Mouse (Mus musculus) midbrain, embryonic 12.5 days (tissue): ENCODE measurements around the gene Pex11b. TPM values are rescaled to one million over a fixed set of nuclear protein-coding genes. Genes with fewer than 3 reads are reported as not detected.
A peak's percentile ranks its signal among the peaks of the same experiment; 100 is the strongest.

Source experiments
- ATAC-seq: fragments of 200-750 bp; cut with Nextera tagmentation; 2 replicates; pipeline ENCODE4 v1.8.0; 2017; ENCODE audit warnings: low read depth, moderate TSS enrichment, moderate library complexity; ENCODE audit not compliant: low FRiP score
- H3K27ac ChIP-seq: fragments of 300-500 bp; sonication (generic); replicated peaks from 2 replicates; pipeline ENCODE4 v1.5.1; 2016; ENCODE audit warnings: mild to moderate bottlenecking
- H3K27me3 ChIP-seq: fragments of 300-500 bp; sonication (generic); 2 replicates; pipeline ENCODE4 v1.6.1; 2016; ENCODE audit warnings: mild to moderate bottlenecking
- H3K36me3 ChIP-seq: fragments of 300-500 bp; sonication (generic); 2 replicates; pipeline ENCODE4 v1.6.1; 2016
- H3K4me1 ChIP-seq: fragments of 300-500 bp; sonication (generic); 2 replicates; pipeline ENCODE4 v1.6.1; 2016
- H3K4me2 ChIP-seq: fragments of 300-500 bp; sonication (generic); replicated peaks from 2 replicates; pipeline ENCODE4 v1.6.1; 2016; ENCODE audit warnings: mild to moderate bottlenecking, moderate library complexity
- H3K4me3 ChIP-seq: fragments of 300-500 bp; sonication (generic); 2 replicates; pipeline ENCODE4 v1.5.1; 2016; ENCODE audit warnings: mild to moderate bottlenecking
- H3K9ac ChIP-seq: fragments of 300-500 bp; sonication (generic); replicated peaks from 2 replicates; pipeline ENCODE4 v1.6.1; 2016; ENCODE audit warnings: mild to moderate bottlenecking, moderate library complexity
- H3K9me3 ChIP-seq: fragments of 300-500 bp; sonication (generic); 2 replicates; pipeline ENCODE4 v1.6.1; 2016; ENCODE audit warnings: mild to moderate bottlenecking
- WGBS: fragments of 180-500 bp; shearing (Covaris S2); methylation state at CpG from one replicate; pipeline ENCODE4 v1.1.7; 2016; 5-methylcytosine and 5-hydroxymethylcytosine counted together
- polyA plus RNA-seq: library from polyadenylated mRNA; unstranded; fragments of >200 nt; fragmentation: Nextera tagmentation; extraction: Ambion mirVana; gene quantifications from 2 replicates; pipeline ENCODE4 v1.2.1, GENCODE M21; 2016

Pex11b gene
- polyA plus RNA-seq, result 45.2 and 46.5 TPM in 2 replicates

- Histone ChIP-seq H3K9ac (peak within 1 kb of the TSS; percentile 94), H3K27ac (peak within 1 kb of the TSS; percentile 87), H3K4me1 (peaks cover 28% of the 10 kb centered on the region), H3K4me3 (peak within 1 kb of the TSS; percentile 92), H3K9me3 (no peaks in the 10 kb centered on the region), H3K27me3 (no peaks in the 10 kb centered on the region), H3K36me3 (peaks cover 42% of the 10 kb centered on the region), H3K4me2 (peak within 1 kb of the TSS; percentile 89)
- 2% methylated on average over 60 of the region's 60 CpGs for WGBS
- ATAC-seq, result peak; percentile 85
Observed at GRCm38 (mm10) chr3:96634928-96635879, at the start of gene Pex11b, which contains the start of gene Gm42957. Pex11b (plus strand) TSS chr3:96635376. Gm42957 (plus strand) TSS chr3:96635474.

- no peak overlapping the region for H3K9ac ChIP-seq
- H3K27me3 ChIP-seq, result peaks cover 13% of the 10 kb centered on the region
- H3K9me3 ChIP-seq, result no peaks in the 10 kb centered on the region
- H3K27ac ChIP-seq, result no peak overlapping the region
- peaks cover 16% of the 10 kb centered on the region for H3K4me1 ChIP-seq
- ATAC-seq, result no peak
- H3K4me3 ChIP-seq, result no peak overlapping the region
- H3K36me3 ChIP-seq, result no peaks in the 10 kb centered on the region
- 83% methylated on average over 4 of the region's 4 CpGs for WGBS
- no peak overlapping the region for H3K4me2 ChIP-seq
Observed at GRCm38 (mm10) chr3:96590657-96591056, 44.5 kb upstream of the Pex11b start.

- Histone ChIP-seq H3K27ac (peak overlapping the region; percentile 82), H3K4me1 (peaks cover 43% of the 10 kb centered on the region), H3K4me2 (peak overlapping the region; percentile 84), H3K9me3 (no peaks in the 10 kb centered on the region), H3K36me3 (no peaks in the 10 kb centered on the region), H3K9ac (peak overlapping the region; percentile 75), H3K4me3 (peak overlapping the region; percentile 68), H3K27me3 (peaks cover 28% of the 10 kb centered on the region)
- ATAC-seq, result no peak
- WGBS, result under 1% methylated on average over 10 of the region's 10 CpGs
Observed at GRCm38 (mm10) chr3:96593374-96593773, 41.8 kb upstream of the Pex11b start.

- ATAC-seq, result peak; percentile 84
- peak within 1 kb of the TSS; percentile 75 for H3K9ac ChIP-seq
- H3K9me3 ChIP-seq, result no peaks in the 10 kb centered on the region
- no peaks in the 10 kb centered on the region for H3K36me3 ChIP-seq
- H3K4me1 ChIP-seq, result peaks cover 48% of the 10 kb centered on the region
- peak within 1 kb of the TSS; percentile 84 for H3K4me2 ChIP-seq
- H3K27me3 ChIP-seq, result peaks cover 29% of the 10 kb centered on the region
- H3K4me3 ChIP-seq, result peak within 1 kb of the TSS; percentile 68
- H3K27ac ChIP-seq, result peak within 1 kb of the TSS; percentile 82
- under 1% methylated on average over 36 of the region's 38 CpGs for WGBS
Observed at GRCm38 (mm10) chr3:96593790-96594560, 41.2 kb upstream of the Pex11b start, which contains the start of gene Polr3gl. Polr3gl (minus strand) TSS chr3:96594181.

DNA sequence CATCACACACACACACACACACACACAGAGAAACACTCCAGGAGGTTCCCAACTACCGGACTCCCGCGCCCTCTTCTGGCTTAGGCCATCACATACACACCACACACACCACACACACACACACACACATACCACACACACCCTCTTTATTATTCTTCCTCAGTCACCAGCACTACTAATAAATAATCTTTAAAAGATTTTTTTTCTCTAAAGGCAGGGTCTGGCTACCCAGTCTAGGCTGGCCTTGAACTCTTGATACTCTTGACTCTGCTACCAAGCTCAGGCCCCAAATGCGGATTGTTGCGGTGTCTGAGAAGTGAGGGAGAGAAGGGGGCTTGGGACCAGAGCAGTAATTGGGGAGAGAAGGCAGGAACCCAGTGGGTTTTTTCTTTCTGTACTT is 40.3 kb upstream of the Pex11b start:
- Histone ChIP-seq H3K9me3 (no peaks in the 10 kb centered on the region), H3K36me3 (no peaks in the 10 kb centered on the region), H3K4me1 (peaks cover 48% of the 10 kb centered on the region), H3K27ac (no peak overlapping the region), H3K9ac (no peak overlapping the region), H3K4me3 (no peak overlapping the region), H3K27me3 (peaks cover 37% of the 10 kb centered on the region), H3K4me2 (no peak overlapping the region)
- WGBS, result 83% methylated on average over 5 of the region's 5 CpGs
- ATAC-seq, result no peak

DNA sequence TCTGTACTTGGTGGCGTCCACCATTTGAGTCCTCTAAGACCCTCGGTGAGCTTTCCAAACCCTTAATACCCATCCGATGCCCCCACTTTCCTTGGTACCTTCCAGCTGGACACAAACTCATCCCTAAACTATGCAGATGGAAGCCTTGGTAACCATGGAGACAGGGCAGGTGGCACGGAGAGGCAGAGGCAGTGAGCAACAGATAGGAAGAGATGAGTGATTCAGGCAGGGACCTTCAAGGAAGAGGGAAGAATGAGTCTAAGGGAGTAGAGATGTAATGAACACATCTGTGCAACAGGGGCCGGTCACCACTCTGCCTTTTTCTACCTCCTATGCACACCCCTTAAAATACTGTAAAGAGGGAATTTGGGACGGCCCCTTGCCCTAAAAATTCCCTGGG is 39.5 kb upstream of the Pex11b start:
- Histone ChIP-seq H3K4me2 (peak overlapping the region; percentile 77), H3K4me1 (peaks cover 55% of the 10 kb centered on the region), H3K9ac (no peak overlapping the region), H3K9me3 (no peaks in the 10 kb centered on the region), H3K36me3 (no peaks in the 10 kb centered on the region), H3K4me3 (no peak overlapping the region), H3K27ac (no peak overlapping the region), H3K27me3 (peaks cover 37% of the 10 kb centered on the region)
- ATAC-seq, result no peak
- WGBS, result 21% methylated on average over 6 of the region's 6 CpGs

- H3K4me3 ChIP-seq, result peak within 1 kb of the TSS; percentile 49
- H3K4me1 ChIP-seq, result peaks cover 55% of the 10 kb centered on the region
- WGBS, result under 1% methylated on average over 19 of the region's 23 CpGs
- peak within 1 kb of the TSS; percentile 58 for H3K9ac ChIP-seq
- ATAC-seq, result no peak
- H3K27me3 ChIP-seq, result peaks cover 37% of the 10 kb centered on the region
- H3K36me3 ChIP-seq, result no peaks in the 10 kb centered on the region
- H3K4me2 ChIP-seq, result peak within 1 kb of the TSS; percentile 77
- H3K9me3 ChIP-seq, result no peaks in the 10 kb centered on the region
- peak within 1 kb of the TSS; percentile 47 for H3K27ac ChIP-seq
Observed at GRCm38 (mm10) chr3:96596228-96596707, 38.9 kb upstream of the Pex11b start, which contains the start of gene Ankrd34a. Ankrd34a (plus strand) TSS chr3:96596636.

DNA sequence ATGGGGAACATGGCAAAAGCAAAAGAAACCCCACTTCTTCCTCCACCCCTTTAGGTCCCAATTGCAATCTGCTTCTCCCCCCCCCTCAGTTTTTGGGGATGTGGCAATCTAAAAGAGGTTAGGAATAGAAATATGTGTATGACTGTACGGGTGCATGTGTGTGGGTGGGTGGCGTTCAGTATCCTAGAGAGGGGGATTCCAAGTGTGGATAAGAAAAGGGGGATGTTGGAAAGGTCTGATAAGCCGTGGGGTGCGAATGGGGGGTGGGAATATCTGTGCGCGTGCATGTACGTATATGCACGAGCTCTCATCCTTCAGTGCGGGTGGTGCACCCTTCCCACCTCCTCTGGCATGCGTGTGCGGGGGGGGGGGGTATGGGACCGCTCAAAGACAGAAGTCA is 38.3 kb upstream of the Pex11b start:
- WGBS, result 1% methylated on average over 11 of the region's 12 CpGs
- Histone ChIP-seq H3K4me2 (peak overlapping the region; percentile 77), H3K9me3 (no peaks in the 10 kb centered on the region), H3K9ac (peak overlapping the region; percentile 58), H3K27ac (no peak overlapping the region), H3K4me3 (peak overlapping the region; percentile 49), H3K36me3 (no peaks in the 10 kb centered on the region), H3K27me3 (peaks cover 37% of the 10 kb centered on the region), H3K4me1 (peaks cover 56% of the 10 kb centered on the region)
- ATAC-seq, result no peak

- Histone ChIP-seq H3K9ac (peak overlapping the region; percentile 58), H3K9me3 (no peaks in the 10 kb centered on the region), H3K36me3 (no peaks in the 10 kb centered on the region), H3K27me3 (peaks cover 34% of the 10 kb centered on the region), H3K4me3 (peak overlapping the region; percentile 49), H3K27ac (peak overlapping the region; percentile 47), H3K4me2 (peak overlapping the region; percentile 77), H3K4me1 (peaks cover 57% of the 10 kb centered on the region)
- no peak for ATAC-seq
- under 1% methylated on average over 40 of the region's 40 CpGs for WGBS
Observed at GRCm38 (mm10) chr3:96597435-96597891, 37.7 kb upstream of the Pex11b start.

DNA sequence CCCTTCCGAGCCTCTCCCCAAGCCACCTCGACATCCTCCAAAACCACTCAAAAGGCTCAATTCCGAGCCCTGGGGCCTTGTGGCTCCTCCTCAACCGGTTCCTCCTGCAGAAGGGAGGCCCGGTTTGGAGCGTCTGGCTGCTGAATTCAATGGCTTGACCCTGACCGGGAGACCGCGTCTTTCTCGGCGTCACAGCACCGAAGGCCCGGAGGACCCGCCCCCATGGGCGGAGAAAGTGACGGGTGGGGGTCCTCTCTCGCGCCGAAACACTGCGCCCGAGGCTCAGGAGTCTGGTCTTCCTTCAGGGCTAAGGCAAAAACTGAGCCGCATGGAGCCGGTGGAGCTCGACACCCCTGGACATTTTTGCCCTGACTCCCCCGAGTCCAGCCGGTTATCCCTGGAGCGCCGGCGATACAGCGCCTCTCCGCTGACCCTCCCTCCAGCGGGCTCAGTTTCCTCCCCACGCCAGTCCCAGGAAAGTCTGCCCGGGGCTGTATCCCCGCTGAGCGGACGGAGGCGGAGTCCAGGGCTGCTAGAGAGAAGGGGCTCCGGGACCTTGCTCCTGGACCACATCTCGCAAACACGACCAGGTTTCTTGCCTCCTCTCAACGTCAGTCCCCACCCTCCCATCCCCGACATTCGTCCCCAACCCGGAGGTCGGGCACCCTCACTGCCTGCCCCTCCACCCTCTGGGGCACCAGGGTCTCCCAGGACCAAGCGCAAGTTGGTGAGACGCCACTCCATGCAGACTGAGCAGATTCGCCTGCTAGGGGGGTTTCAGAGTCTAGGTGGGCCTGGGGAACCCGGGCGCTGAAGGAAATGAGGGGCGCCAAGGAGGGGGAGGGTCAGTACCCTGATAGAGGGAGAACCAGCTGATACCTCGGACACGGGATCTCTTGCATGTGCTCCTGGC is 36.8 kb upstream of the Pex11b start:
- peaks cover 34% of the 10 kb centered on the region for H3K27me3 ChIP-seq
- H3K4me2 ChIP-seq, result peak overlapping the region; percentile 77
- peak overlapping the region; percentile 49 for H3K4me3 ChIP-seq
- peaks cover 57% of the 10 kb centered on the region for H3K4me1 ChIP-seq
- peak overlapping the region; percentile 47 for H3K27ac ChIP-seq
- 2% methylated on average over 54 of the region's 54 CpGs for WGBS
- peaks cover under 1% of the 10 kb centered on the region; the same call in 1 of the 2 replicates for H3K36me3 ChIP-seq
- peak overlapping the region; percentile 58 for H3K9ac ChIP-seq
- ATAC-seq, result no peak
- H3K9me3 ChIP-seq, result no peaks in the 10 kb centered on the region

DNA sequence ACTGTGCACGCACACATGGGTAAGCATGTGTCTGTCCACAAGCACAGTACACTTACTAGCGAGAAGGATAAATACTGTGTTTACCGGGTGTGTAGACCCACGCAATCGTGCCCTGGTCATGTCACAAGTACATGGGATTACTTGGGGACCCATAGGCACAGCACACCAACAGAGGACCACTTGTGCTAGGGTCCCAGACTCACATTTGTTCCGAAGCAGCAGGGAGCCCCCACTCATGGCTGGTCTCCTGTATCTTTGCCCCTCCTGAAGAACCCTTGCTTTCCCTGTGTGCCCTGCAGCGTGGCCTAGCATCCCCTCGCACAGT is 36.1 kb upstream of the Pex11b start:
- Histone ChIP-seq H3K4me2 (peak overlapping the region; percentile 77), H3K9ac (no peak overlapping the region), H3K4me3 (no peak overlapping the region), H3K4me1 (peaks cover 64% of the 10 kb centered on the region), H3K27me3 (peaks cover 34% of the 10 kb centered on the region), H3K36me3 (peaks cover 7% of the 10 kb centered on the region), H3K9me3 (no peaks in the 10 kb centered on the region), H3K27ac (no peak overlapping the region)
- 44% methylated on average over 8 of the region's 8 CpGs for WGBS
- no peak for ATAC-seq
